Mouse (Mus musculus) midbrain, embryonic 11.5 days (tissue): ENCODE measurements around the gene Tmem223. TPM values are rescaled to one million over a fixed set of nuclear protein-coding genes. Genes with fewer than 3 reads are reported as not detected.

Experiments
- ATAC-seq: fragments of 200-750 bp; cut with Nextera tagmentation; 2 replicates; pipeline ENCODE4 v1.8.0; 2017; ENCODE audit warnings: moderate TSS enrichment, moderate library complexity; ENCODE audit not compliant: low FRiP score
- DNase-seq: peaks from one replicate; pipeline ENCODE4 v3.0.0; 2015; ENCODE audit warnings: low spot score; ENCODE audit errors: missing footprints
- H3K27ac ChIP-seq: fragments of 300-500 bp; sonication (generic); 2 replicates; pipeline ENCODE4 v1.5.1; 2014; ENCODE audit warnings: low read depth, low read length
- H3K27me3 ChIP-seq: fragments of 300-500 bp; sonication (generic); 2 replicates; pipeline ENCODE4 v1.6.1; 2014; ENCODE audit warnings: mild to moderate bottlenecking, low read length, moderate library complexity, mixed read lengths; ENCODE audit not compliant: control insufficient read depth, insufficient read depth
- H3K36me3 ChIP-seq: fragments of 300-500 bp; sonication (generic); 2 replicates; pipeline ENCODE4 v1.6.1; 2014; ENCODE audit warnings: mild to moderate bottlenecking, low read length, moderate library complexity, mixed read lengths; ENCODE audit not compliant: control insufficient read depth, insufficient read depth
- H3K4me1 ChIP-seq: fragments of 300-500 bp; sonication (generic); 2 replicates; pipeline ENCODE4 v1.6.1; 2014; ENCODE audit warnings: low read length; ENCODE audit not compliant: control insufficient read depth, insufficient read depth
- H3K4me2 ChIP-seq: fragments of 300-500 bp; sonication (generic); 2 replicates; pipeline ENCODE4 v1.6.1; 2014; ENCODE audit warnings: mild to moderate bottlenecking, moderate library complexity
- H3K4me3 ChIP-seq: fragments of 300-500 bp; sonication (generic); 2 replicates; pipeline ENCODE4 v1.5.1; 2014; ENCODE audit warnings: low read depth, low read length
- H3K9ac ChIP-seq: fragments of 300-500 bp; sonication (generic); 2 replicates; pipeline ENCODE4 v1.6.1; 2014; ENCODE audit warnings: low read length
- H3K9me3 ChIP-seq: fragments of 300-500 bp; sonication (generic); 2 replicates; pipeline ENCODE4 v1.6.1; 2016; ENCODE audit warnings: low read length; ENCODE audit not compliant: control insufficient read depth
- WGBS: fragments of 180-500 bp; shearing (Covaris S2); extraction: QIAGEN DNeasy Blood & Tissue Kit; methylation state at CpG from one replicate; pipeline ENCODE4 v1.1.7; 2014; 5-methylcytosine and 5-hydroxymethylcytosine counted together
- polyA plus RNA-seq: library from polyadenylated mRNA; unstranded; fragments of >200 nt; fragmentation: Nextera tagmentation; extraction: Ambion mirVana; gene quantifications from 2 replicates; pipeline ENCODE4 v1.2.1, GENCODE M21; 2014

Gene Tmem223
- polyA plus RNA-seq, 1 experiment from 2014 or later: 197 TPM

DNA sequence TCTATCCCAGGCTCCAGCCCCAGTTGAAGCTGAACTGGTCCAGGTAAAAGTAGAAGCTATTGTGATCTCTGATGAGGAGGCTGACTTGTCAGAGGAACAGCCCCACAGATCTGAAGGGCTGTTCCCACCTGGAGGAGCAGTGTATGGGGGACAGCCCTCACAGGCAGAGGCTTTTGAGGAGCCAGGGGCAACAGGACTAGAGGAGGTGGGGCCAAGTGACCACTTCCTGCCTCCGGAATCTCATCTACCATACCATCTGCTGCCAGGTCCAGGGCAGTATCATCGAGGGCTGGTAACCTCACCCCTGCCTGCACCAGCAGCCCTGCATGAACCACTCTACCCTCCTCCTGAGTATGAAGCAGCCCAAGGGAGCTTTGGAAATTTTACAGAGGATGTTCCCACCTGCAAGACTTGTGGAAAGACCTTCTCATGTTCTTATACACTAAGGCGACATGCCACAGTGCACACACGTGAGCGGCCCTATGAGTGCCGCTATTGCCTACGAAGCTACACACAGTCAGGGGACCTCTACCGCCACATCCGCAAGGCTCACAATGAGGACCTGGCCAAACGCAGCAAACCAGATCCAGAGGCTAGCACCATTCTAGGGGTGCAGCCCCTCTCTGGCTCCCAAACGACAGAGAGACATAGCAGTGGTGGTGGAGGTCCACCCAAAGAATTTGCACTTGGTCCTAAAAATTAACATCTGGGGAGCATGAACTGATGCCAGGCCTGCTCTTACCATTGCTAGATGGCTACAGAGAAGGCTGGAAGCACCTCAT lies 33.3 kb downstream of the Tmem223 start:
- H3K27ac ChIP-seq: no peak overlapping the region
- H3K4me3 ChIP-seq: no peak overlapping the region
- H3K9ac ChIP-seq: no peak overlapping the region
- H3K27me3 ChIP-seq: no peaks in the 10 kb centered on the region
- peaks cover 8% of the 10 kb centered on the region for H3K4me1 ChIP-seq
- DNase-seq (no peak), ATAC-seq (no peak)
- H3K9me3 ChIP-seq: no peaks in the 10 kb centered on the region
- H3K4me2 ChIP-seq: no peak overlapping the region
- peaks cover 8% of the 10 kb centered on the region; the same call in 1 of the 2 replicates for H3K36me3 ChIP-seq
- WGBS: 95% methylated on average over 11 of the region's 11 CpGs

- Histone ChIP-seq H3K9me3 (no peaks in the 10 kb centered on the region), H3K4me1 (peaks cover 4% of the 10 kb centered on the region), H3K4me3 (no peak overlapping the region), H3K27me3 (no peaks in the 10 kb centered on the region), H3K36me3 (peaks cover 21% of the 10 kb centered on the region; the same call in 1 of the 2 replicates), H3K9ac (no peak overlapping the region), H3K27ac (no peak overlapping the region), H3K4me2 (no peak overlapping the region)
- DNase-seq (no peak), ATAC-seq (no peak)
- WGBS: 95% methylated on average over 5 of the region's 5 CpGs
These were observed 36.0 kb downstream of the Tmem223 start for GRCm38 (mm10) chr19:8806810-8807209.

GRCm38 (mm10) chr19:8815812-8816211 lies 45.0 kb downstream of the Tmem223 start:
- Histone ChIP-seq H3K9me3 (no peaks in the 10 kb centered on the region), H3K4me1 (peaks cover 17% of the 10 kb centered on the region), H3K4me3 (no peak overlapping the region), H3K9ac (no peak overlapping the region), H3K4me2 (no peak overlapping the region), H3K27me3 (no peaks in the 10 kb centered on the region), H3K27ac (no peak overlapping the region), H3K36me3 (peaks cover 12% of the 10 kb centered on the region; the same call in 1 of the 2 replicates)
- WGBS: 83% methylated on average over 11 of the region's 11 CpGs
- DNase-seq (no peak), ATAC-seq (no peak)

DNA sequence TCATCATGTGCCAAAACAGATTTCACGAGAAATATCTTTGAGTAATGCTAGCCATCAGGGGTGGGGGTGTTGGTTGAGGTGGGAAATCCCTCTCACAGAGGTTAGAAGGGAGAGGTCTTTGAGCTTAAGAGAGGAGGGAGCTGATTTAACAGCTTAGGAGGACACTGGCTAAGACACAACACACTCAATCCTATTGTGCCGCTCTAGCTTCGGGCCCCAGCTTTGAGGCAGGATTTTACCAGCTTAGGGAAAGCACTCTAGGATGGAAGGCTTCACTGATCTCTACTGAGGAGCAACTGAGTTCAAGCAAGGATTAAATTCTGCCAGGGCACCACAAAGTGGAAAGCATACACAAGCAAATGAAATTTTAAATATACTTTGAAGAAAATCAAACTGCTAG lies 46.2 kb downstream of the Tmem223 start:
- no peak overlapping the region for H3K27ac ChIP-seq
- peaks cover 8% of the 10 kb centered on the region; the same call in 1 of the 2 replicates for H3K36me3 ChIP-seq
- 40% methylated on average over 3 of the region's 3 CpGs for WGBS
- peaks cover 21% of the 10 kb centered on the region for H3K4me1 ChIP-seq
- ATAC-seq: no peak
- H3K27me3 ChIP-seq: no peaks in the 10 kb centered on the region
- H3K4me3 ChIP-seq: no peak overlapping the region
- no peak overlapping the region; the same call in 1 of the 2 replicates for H3K9ac ChIP-seq
- DNase-seq: no peak
- H3K9me3 ChIP-seq: no peaks in the 10 kb centered on the region
- H3K4me2 ChIP-seq: peak overlapping the region; percentile 20; the same call in 1 of the 2 replicates

GRCm38 (mm10) chr19:8818301-8818798 lies 47.6 kb downstream of the Tmem223 start:
- Histone ChIP-seq H3K4me1 (peaks cover 35% of the 10 kb centered on the region), H3K4me2 (peak overlapping the region; percentile 83)
- 31% methylated on average over 14 of the region's 14 CpGs for WGBS

GRCm38 (mm10) chr19:8818801-8819595 lies 48.2 kb downstream of the Tmem223 start, which contains the start of gene Ttc9c:
Ttc9c (minus strand) TSS chr19:8819333.
- H3K4me2 ChIP-seq: peak within 1 kb of the TSS; percentile 95
- DNase-seq: no peak
- under 1% methylated on average over 33 of the region's 33 CpGs for WGBS
- peak within 1 kb of the TSS; percentile 100 for H3K4me3 ChIP-seq
- no peaks in the 10 kb centered on the region for H3K9me3 ChIP-seq
- peaks cover 35% of the 10 kb centered on the region for H3K4me1 ChIP-seq
- H3K9ac ChIP-seq: peak within 1 kb of the TSS; percentile 98
- H3K27ac ChIP-seq: peak within 1 kb of the TSS; percentile 98
- H3K36me3 ChIP-seq: peaks cover 10% of the 10 kb centered on the region; the same call in 1 of the 2 replicates
- no peaks in the 10 kb centered on the region for H3K27me3 ChIP-seq
- ATAC-seq: peak; percentile 93

More at GRCm38 (mm10) chr19:8818301-8818798, 47.6 kb downstream of the Tmem223 start:
- no peaks in the 10 kb centered on the region for H3K9me3 ChIP-seq
- peak overlapping the region; percentile 100 for H3K4me3 ChIP-seq
- no peaks in the 10 kb centered on the region for H3K27me3 ChIP-seq
- no peak for DNase-seq
- H3K27ac ChIP-seq: peak overlapping the region; percentile 86; the same call in 1 of the 2 replicates
- H3K9ac ChIP-seq: peak overlapping the region; percentile 63
- ATAC-seq: no peak
- peaks cover 7% of the 10 kb centered on the region; the same call in 1 of the 2 replicates for H3K36me3 ChIP-seq

GRCm38 (mm10) chr19:8819596-8820423 lies 49.0 kb downstream of the Tmem223 start, which contains the start of gene Hnrnpul2:
Hnrnpul2 (plus strand) TSS chr19:8820010.
- H3K9me3 ChIP-seq: no peaks in the 10 kb centered on the region
- peaks cover 35% of the 10 kb centered on the region for H3K4me1 ChIP-seq
- DNase-seq: peak; percentile 99
- H3K9ac ChIP-seq: peak within 1 kb of the TSS; percentile 98
- peak within 1 kb of the TSS; percentile 98 for H3K27ac ChIP-seq
- H3K36me3 ChIP-seq: peaks cover 13% of the 10 kb centered on the region; the same call in 1 of the 2 replicates
- ATAC-seq: peak; percentile 95
- H3K27me3 ChIP-seq: no peaks in the 10 kb centered on the region
- WGBS: under 1% methylated on average over 83 of the region's 83 CpGs
- peak within 1 kb of the TSS; percentile 100 for H3K4me3 ChIP-seq
- peak within 1 kb of the TSS; percentile 95 for H3K4me2 ChIP-seq

- H3K4me3 ChIP-seq: peak overlapping the region; percentile 100
- peak; percentile 89 for DNase-seq
- peaks cover 13% of the 10 kb centered on the region; the same call in 1 of the 2 replicates for H3K36me3 ChIP-seq
- 1% methylated on average over 37 of the region's 48 CpGs for WGBS
- H3K27ac ChIP-seq: peak overlapping the region; percentile 98
- H3K27me3 ChIP-seq: no peaks in the 10 kb centered on the region
- no peaks in the 10 kb centered on the region for H3K9me3 ChIP-seq
- peak; percentile 33 for ATAC-seq
- peak overlapping the region; percentile 98 for H3K9ac ChIP-seq
- peak overlapping the region; percentile 95 for H3K4me2 ChIP-seq
- H3K4me1 ChIP-seq: peaks cover 33% of the 10 kb centered on the region
These were observed 49.7 kb downstream of the Tmem223 start for GRCm38 (mm10) chr19:8820424-8820956.
